Mouse (Mus musculus): Measurements from ENCODE around the gene Cxcl15. TPM values are rescaled to one million over a fixed set of nuclear protein-coding genes. Genes with fewer than 3 reads are reported as not detected.
"Not testable (repeated sequence)": the region's sequence is repeated elsewhere in the genome, so short reads cannot be mapped to it uniquely, and the experiment has no call there.

The Cxcl15 gene
- polyA plus RNA-seq, 1 experiment from 2014 or later, result not detected

GRCm38 (mm10) chr5:90778856-90779255 is 15.5 kb upstream of the Cxcl15 start:
- Histone ChIP-seq H3K36me3 (ENCODE audit: control insufficient read depth, insufficient read depth, low read length) (no peaks in the 10 kb centered on the region), H3K9ac (ENCODE audit: low read length) (no peak overlapping the region), H3K4me2 (ENCODE audit: low read length) (no peak overlapping the region), H3K27me3 (ENCODE audit: control insufficient read depth, insufficient read depth, low read length) (no peaks in the 10 kb centered on the region), H3K4me1 (ENCODE audit: control insufficient read depth in 2 of 2, insufficient read depth in 2 of 2, low read length in 2 of 2) (no peaks in the 10 kb centered on the region), H3K9me3 (ENCODE audit: control insufficient read depth, low read length) (no peaks in the 10 kb centered on the region), H3K27ac (replicated peaks in 1 of 2; ENCODE audit: control insufficient read depth in 1 of 2, insufficient read depth in 1 of 2, low read depth in 2 of 2, low read length in 2 of 2) (no peak overlapping the region), H3K4me3 (ENCODE audit: control insufficient read depth in 1 of 2, insufficient read depth in 1 of 2, low read depth in 1 of 2, low read length in 2 of 2) (no peak overlapping the region)
- WGBS, result 80% methylated on average over 6 of the region's 6 CpGs
- no peak for ATAC-seq (ENCODE audit: insufficient number of reproducible peaks, insufficient read depth, low FRiP score, low read depth)

GRCm38 (mm10) chr5:90783697-90784096 is 10.6 kb upstream of the Cxcl15 start:
- H3K27me3 ChIP-seq (ENCODE audit: control insufficient read depth, insufficient read depth, low read length), result no peaks in the 10 kb centered on the region
- H3K9me3 ChIP-seq (ENCODE audit: control insufficient read depth, low read length), result no peaks in the 10 kb centered on the region
- ATAC-seq (ENCODE audit: insufficient number of reproducible peaks, insufficient read depth, low FRiP score, low read depth), result no peak
- H3K36me3 ChIP-seq (ENCODE audit: control insufficient read depth, insufficient read depth, low read length), result no peaks in the 10 kb centered on the region
- 89% methylated on average over 3 of the region's 3 CpGs for WGBS
- H3K4me2 ChIP-seq (ENCODE audit: low read length), result no peak overlapping the region
- no peak overlapping the region for H3K4me3 ChIP-seq (ENCODE audit: control insufficient read depth in 1 of 2, insufficient read depth in 1 of 2, low read depth in 1 of 2, low read length in 2 of 2)
- H3K27ac ChIP-seq (replicated peaks in 1 of 2; ENCODE audit: control insufficient read depth in 1 of 2, insufficient read depth in 1 of 2, low read depth in 2 of 2, low read length in 2 of 2), result no peak overlapping the region
- H3K9ac ChIP-seq (ENCODE audit: low read length), result no peak overlapping the region
- no peaks in the 10 kb centered on the region for H3K4me1 ChIP-seq (ENCODE audit: control insufficient read depth in 2 of 2, insufficient read depth in 2 of 2, low read length in 2 of 2)

GRCm38 (mm10) chr5:90785659-90786588 is 8.4 kb upstream of the Cxcl15 start, which contains the start of gene Cxcl3:
TSS of gene Cxcl3 (plus strand) at chr5:90786103.
- no peaks in the 10 kb centered on the region for H3K9me3 ChIP-seq (ENCODE audit: control insufficient read depth, low read length)
- H3K9ac ChIP-seq (ENCODE audit: low read length), result 0 out of 2 replicates have a peak within 1 kb of the TSS, but pooled peaks have one; percentile 34
- peak; percentile 61 for ATAC-seq (ENCODE audit: insufficient number of reproducible peaks, insufficient read depth, low FRiP score, low read depth)
- H3K27me3 ChIP-seq (ENCODE audit: control insufficient read depth, insufficient read depth, low read length), result no peaks in the 10 kb centered on the region
- H3K4me3 ChIP-seq (ENCODE audit: control insufficient read depth in 1 of 2, insufficient read depth in 1 of 2, low read depth in 1 of 2, low read length in 2 of 2), result peak within 1 kb of the TSS; percentile 36 to 39
- H3K4me2 ChIP-seq (ENCODE audit: low read length), result peak within 1 kb of the TSS; percentile 95
- no peaks in the 10 kb centered on the region for H3K36me3 ChIP-seq (ENCODE audit: control insufficient read depth, insufficient read depth, low read length)
- H3K27ac ChIP-seq (replicated peaks in 1 of 2; ENCODE audit: control insufficient read depth in 1 of 2, insufficient read depth in 1 of 2, low read depth in 2 of 2, low read length in 2 of 2), result no peak within 1 kb of the TSS
- H3K4me1 ChIP-seq (ENCODE audit: control insufficient read depth in 2 of 2, insufficient read depth in 2 of 2, low read length in 2 of 2), result no peaks in the 10 kb centered on the region
- 15% methylated on average over 25 of the region's 26 CpGs for WGBS

GRCm38 (mm10) chr5:90788114-90788513 is 6.2 kb upstream of the Cxcl15 start:
- WGBS, result 71% methylated on average over 4 of the region's 4 CpGs
- H3K4me3 ChIP-seq (ENCODE audit: control insufficient read depth in 1 of 2, insufficient read depth in 1 of 2, low read depth in 1 of 2, low read length in 2 of 2), result no peak overlapping the region
- no peak overlapping the region for H3K9ac ChIP-seq (ENCODE audit: low read length)
- no peaks in the 10 kb centered on the region for H3K27me3 ChIP-seq (ENCODE audit: control insufficient read depth, insufficient read depth, low read length)
- H3K9me3 ChIP-seq (ENCODE audit: control insufficient read depth, low read length), result no peaks in the 10 kb centered on the region
- no peaks in the 10 kb centered on the region for H3K4me1 ChIP-seq (ENCODE audit: control insufficient read depth in 2 of 2, insufficient read depth in 2 of 2, low read length in 2 of 2)
- H3K4me2 ChIP-seq (ENCODE audit: low read length), result no peak overlapping the region
- H3K27ac ChIP-seq (replicated peaks in 1 of 2; ENCODE audit: control insufficient read depth in 1 of 2, insufficient read depth in 1 of 2, low read depth in 2 of 2, low read length in 2 of 2), result no peak overlapping the region
- ATAC-seq (ENCODE audit: insufficient number of reproducible peaks, insufficient read depth, low FRiP score, low read depth), result no peak
- H3K36me3 ChIP-seq (ENCODE audit: control insufficient read depth, insufficient read depth, low read length), result no peaks in the 10 kb centered on the region

DNA sequence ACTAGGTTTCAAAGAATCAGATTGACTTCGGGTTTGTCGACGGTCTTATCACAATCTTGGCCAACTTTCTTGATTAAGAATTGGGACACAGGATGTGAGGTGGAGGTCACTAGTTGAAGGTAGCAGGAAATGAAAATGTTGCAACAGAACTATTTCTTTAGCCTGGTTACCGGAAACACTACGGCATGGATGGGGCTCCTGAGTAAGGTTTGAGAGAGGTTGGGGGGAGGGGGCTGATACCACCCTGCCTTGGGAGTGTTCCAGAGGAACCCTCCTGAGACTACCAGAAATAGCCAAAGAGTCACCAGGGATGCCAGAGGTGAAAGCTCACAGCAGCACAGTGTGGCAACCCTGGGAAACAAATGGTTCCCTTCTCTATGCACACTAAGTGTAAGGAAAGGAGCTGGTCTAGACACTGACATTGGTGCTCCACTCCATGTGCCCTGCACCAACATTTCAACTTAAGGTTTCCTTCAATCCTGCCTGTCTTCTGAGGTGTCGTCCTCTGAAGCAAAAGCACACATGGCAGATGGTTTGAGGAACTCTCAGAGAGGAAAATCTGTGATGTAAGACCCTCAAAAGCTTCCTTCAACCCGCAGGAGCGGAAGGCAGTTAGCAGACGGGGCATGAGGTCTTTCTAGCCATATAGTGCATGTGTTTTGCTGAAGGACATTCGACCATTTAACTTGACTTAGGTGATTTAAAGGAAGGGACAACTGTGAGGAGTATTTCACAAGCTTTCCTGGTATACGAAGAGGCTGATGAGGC is 4.8 kb upstream of the Cxcl15 start:
- Histone ChIP-seq H3K27me3 (ENCODE audit: control insufficient read depth, insufficient read depth, low read length) (no peaks in the 10 kb centered on the region), H3K9ac (ENCODE audit: low read length) (no peak overlapping the region), H3K4me3 (ENCODE audit: control insufficient read depth in 1 of 2, insufficient read depth in 1 of 2, low read depth in 1 of 2, low read length in 2 of 2) (no peak overlapping the region), H3K36me3 (ENCODE audit: control insufficient read depth, insufficient read depth, low read length) (no peaks in the 10 kb centered on the region), H3K27ac (replicated peaks in 1 of 2; ENCODE audit: control insufficient read depth in 1 of 2, insufficient read depth in 1 of 2, low read depth in 2 of 2, low read length in 2 of 2) (no peak overlapping the region), H3K9me3 (ENCODE audit: control insufficient read depth, low read length) (no peaks in the 10 kb centered on the region), H3K4me2 (ENCODE audit: low read length) (no peak overlapping the region), H3K4me1 (ENCODE audit: control insufficient read depth in 2 of 2, insufficient read depth in 2 of 2, low read length in 2 of 2) (no peaks in the 10 kb centered on the region)
- 63% methylated on average over 11 of the region's 11 CpGs for WGBS
- no peak for ATAC-seq (ENCODE audit: insufficient number of reproducible peaks, insufficient read depth, low FRiP score, low read depth)

DNA sequence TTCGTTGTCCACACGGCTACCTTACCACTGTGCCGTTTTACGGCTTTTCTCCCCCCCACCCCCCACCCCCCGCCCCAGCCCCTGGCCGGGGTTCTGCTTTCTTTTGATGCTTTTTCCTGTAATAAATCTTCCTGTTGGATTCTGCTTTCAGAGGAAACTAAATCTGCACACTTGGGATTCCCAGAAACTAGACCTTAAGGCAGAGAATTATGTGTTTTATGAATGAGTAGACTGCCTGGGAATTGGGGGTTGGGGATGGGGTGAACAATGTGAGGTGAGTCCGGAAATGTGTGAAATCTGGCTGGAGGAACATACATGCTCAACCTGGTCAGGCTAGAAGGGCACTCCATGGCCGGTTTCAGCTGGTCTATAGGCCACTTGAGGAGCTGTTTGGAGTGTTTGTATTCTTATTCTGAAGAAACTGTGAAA is 4.2 kb upstream of the Cxcl15 start:
- 71% methylated on average over 8 of the region's 8 CpGs for WGBS
- Histone ChIP-seq H3K27ac (replicated peaks in 1 of 2; ENCODE audit: control insufficient read depth in 1 of 2, insufficient read depth in 1 of 2, low read depth in 2 of 2, low read length in 2 of 2) (no peak overlapping the region), H3K4me3 (ENCODE audit: control insufficient read depth in 1 of 2, insufficient read depth in 1 of 2, low read depth in 1 of 2, low read length in 2 of 2) (no peak overlapping the region), H3K4me1 (ENCODE audit: control insufficient read depth in 2 of 2, insufficient read depth in 2 of 2, low read length in 2 of 2) (no peaks in the 10 kb centered on the region), H3K36me3 (ENCODE audit: control insufficient read depth, insufficient read depth, low read length) (no peaks in the 10 kb centered on the region), H3K27me3 (ENCODE audit: control insufficient read depth, insufficient read depth, low read length) (no peaks in the 10 kb centered on the region), H3K4me2 (ENCODE audit: low read length) (no peak overlapping the region), H3K9me3 (ENCODE audit: control insufficient read depth, low read length) (no peaks in the 10 kb centered on the region), H3K9ac (ENCODE audit: low read length) (no peak overlapping the region)
- ATAC-seq (ENCODE audit: insufficient number of reproducible peaks, insufficient read depth, low FRiP score, low read depth), result no peak

DNA sequence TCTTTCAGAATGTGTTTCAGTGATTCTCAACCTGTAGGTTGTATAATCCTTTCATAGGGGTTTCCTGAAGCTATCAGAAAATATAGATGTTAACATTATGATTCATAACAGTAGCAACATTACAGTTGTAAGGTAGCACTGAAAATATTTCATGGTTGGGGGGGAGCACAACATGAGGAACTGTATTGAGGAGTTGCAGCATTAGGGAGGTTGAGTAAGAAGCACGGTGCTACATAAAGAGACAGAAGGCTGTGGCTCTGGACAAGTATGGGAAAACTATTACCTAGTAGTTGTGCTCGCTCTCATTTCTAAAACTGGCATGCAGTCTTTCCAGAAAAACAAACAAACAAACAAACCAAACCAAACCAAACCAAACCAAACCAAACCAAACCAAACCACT is 1.1 kb downstream of the Cxcl15 start:
- H3K4me2 ChIP-seq (ENCODE audit: low read length); H3K36me3 ChIP-seq (ENCODE audit: control insufficient read depth, insufficient read depth, low read length); H3K27me3 ChIP-seq (ENCODE audit: control insufficient read depth, insufficient read depth, low read length); H3K4me1 ChIP-seq (ENCODE audit: control insufficient read depth in 2 of 2, insufficient read depth in 2 of 2, low read length in 2 of 2); H3K4me3 ChIP-seq (ENCODE audit: control insufficient read depth in 1 of 2, insufficient read depth in 1 of 2, low read depth in 1 of 2, low read length in 2 of 2); H3K9me3 ChIP-seq (ENCODE audit: control insufficient read depth, low read length); H3K27ac ChIP-seq (replicated peaks in 1 of 2; ENCODE audit: control insufficient read depth in 1 of 2, insufficient read depth in 1 of 2, low read depth in 2 of 2, low read length in 2 of 2); H3K9ac ChIP-seq (ENCODE audit: low read length); ATAC-seq (ENCODE audit: insufficient number of reproducible peaks, insufficient read depth, low FRiP score, low read depth): not testable (repeated sequence)
- WGBS, result 88% methylated on average over 2 of the region's 2 CpGs
